Mouse (Mus musculus) myocyte (in vitro differentiated cells): ENCODE data around the gene Secisbp2l.

Source experiments
- CEBPB ChIP-seq: IDR thresholded peaks from 2 replicates; pipeline ENCODE4 v1.6.1; 2011; ENCODE audit warnings: mild to moderate bottlenecking, moderate library complexity; ENCODE audit not compliant: poor library complexity, insufficient read depth, severe bottlenecking
- MYOD1 ChIP-seq, 3 experiments: IDR thresholded peaks; one replicate each; pipeline ENCODE4 v1.6.1; 2011; ENCODE audit warnings: control low read depth in 2 of 3, low read depth in 2 of 3, mild to moderate bottlenecking in 2 of 3, moderate library complexity in 1 of 3; ENCODE audit not compliant: insufficient read length in 2 of 3, control insufficient read depth in 1 of 3
- POLR2A ChIP-seq: IDR thresholded peaks from one replicate; pipeline ENCODE4 v1.6.1; 2011; ENCODE audit warnings: low read depth, mild to moderate bottlenecking, control low read depth, moderate library complexity; ENCODE audit not compliant: insufficient read length

DNA sequence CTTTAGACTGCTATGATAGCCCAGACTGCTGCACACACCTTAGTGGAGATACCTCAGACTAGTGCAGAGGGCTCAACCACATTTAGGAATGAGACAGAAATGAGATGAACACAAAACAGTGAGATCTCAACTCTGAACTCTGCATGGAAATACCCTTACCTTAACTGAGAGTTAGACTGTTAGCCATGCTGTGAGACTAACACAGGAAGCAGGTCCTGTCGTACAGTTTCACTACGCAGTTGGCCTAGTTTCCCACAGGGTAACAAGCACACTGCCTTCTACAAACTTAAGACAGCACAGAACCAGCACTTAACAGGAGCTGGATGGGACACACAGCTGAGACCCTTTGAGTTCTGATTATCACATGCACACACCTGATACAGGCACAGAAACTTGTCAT is 47.3 kb upstream of the Secisbp2l start:
- no peak for TF ChIP-seq MYOD1 (IDR thresholded peaks at IDR 0.05; ENCODE audit: control insufficient read depth in 1 of 3, insufficient read length in 2 of 3, low read depth in 2 of 3)
- TF ChIP-seq POLR2A, result no peak
- TF ChIP-seq CEBPB, result no peak
